Comparison of ENCODE assay signal across 10 mouse cellular contexts in genomic region chr16:95654204-95654611, GRCm38 (mm10). TPM values are rescaled to one million over a fixed set of nuclear protein-coding genes. Genes with fewer than 3 reads are reported as not detected.
DNase-seq lines count a peak whose midpoint lies in the region; ATAC-seq and TF ChIP-seq lines count a peak whose summit lies in the region.
"Had no signal": no experiment of that assay in that cellular context is flagged by ENCODE, and none has a peak within 500 bp of the region (broad histone marks: within the 10 kb centered on the region; RNA-seq: fewer than 3 reads in every experiment).

No protein-coding gene starts in this region.

- peak; percentile 35; the same call in 1 of the 2 replicates for TF ChIP-seq CTCF in layer of hippocampus, adult 2 months (conservative IDR thresholded peaks at IDR 0.05)

- H3K4me2 ChIP-seq in hindbrain, embryonic 14.5 days (replicated peaks): peak overlapping the region; percentile 29
- H3K4me2 ChIP-seq in neural tube, embryonic 15.5 days: peak overlapping the region; percentile 39

- H3K9me3 ChIP-seq in hindbrain, embryonic 14.5 days (ENCODE audit: control insufficient read depth, low read length): 0 out of 2 replicates have a peak, but pooled peaks cover 8% of the 10 kb centered on the region
- H3K9me3 ChIP-seq in neural tube, embryonic 15.5 days (replicated peaks): no peaks in the 10 kb centered on the region

- no peak overlapping the region for H3K27ac ChIP-seq in layer of hippocampus, adult 2 months
- H3K27ac ChIP-seq in hindbrain, embryonic 14.5 days: peak overlapping the region; percentile 73
- peak overlapping the region; percentile 80 for H3K27ac ChIP-seq in neural tube, embryonic 15.5 days (replicated peaks)

- H3K4me3 ChIP-seq in layer of hippocampus, adult 2 months: peak overlapping the region; percentile 47
- H3K4me3 ChIP-seq in hindbrain, embryonic 14.5 days (replicated peaks; ENCODE audit: low read length): no peak overlapping the region
- 0 out of 2 replicates have a peak overlapping the region, but pooled peaks have one; percentile 10 for H3K4me3 ChIP-seq in neural tube, embryonic 15.5 days (replicated peaks)

- DNase-seq in cerebellum, postnatal 25 days: peak; percentile 46 to 47
- no peak for DNase-seq in cerebellum, postnatal 4 days (ENCODE audit: low spot score in 2 of 2)
- peak in 1 of 2 experiments; percentile 11 for DNase-seq in layer of hippocampus, adult 2 months (ENCODE audit: low spot score in 2 of 2)
- DNase-seq in layer of hippocampus, adult 9-10 months (ENCODE audit: low spot score): no peak
- DNase-seq in hindbrain, embryonic 14.5 days (ENCODE audit: low spot score): peak; percentile 68
- no peak for DNase-seq in embryo, embryonic 9.5 days (ENCODE audit: extremely low spot score)
- DNase-seq: heart, postnatal 4 days; liver had no signal

- ATAC-seq in hindbrain, embryonic 14.5 days (ENCODE audit: low FRiP score): peak; percentile 82
- ATAC-seq in neural tube, embryonic 15.5 days (ENCODE audit: low FRiP score): peak; percentile 88
- ATAC-seq in CD4-positive, CD25-positive, alpha-beta regulatory T cell, adult 4 months: no peak

- no peaks in the 10 kb centered on the region for H3K27me3 ChIP-seq in hindbrain, embryonic 14.5 days (ENCODE audit: control insufficient read depth, insufficient read depth, low read length)
- no peaks in the 10 kb centered on the region for H3K27me3 ChIP-seq in neural tube, embryonic 15.5 days (replicated peaks)

- no peaks in the 10 kb centered on the region for H3K36me3 ChIP-seq in hindbrain, embryonic 14.5 days (replicated peaks; ENCODE audit: control insufficient read depth, insufficient read depth)
- H3K36me3 ChIP-seq in neural tube, embryonic 15.5 days: no peaks in the 10 kb centered on the region

- 0 out of 2 replicates have a peak overlapping the region, but pooled peaks have one; percentile 30 for H3K9ac ChIP-seq in hindbrain, embryonic 14.5 days
- H3K9ac ChIP-seq in neural tube, embryonic 15.5 days (replicated peaks): no peak overlapping the region

- WGBS in hindbrain, embryonic 14.5 days: 62% methylated on average over 15 of the region's 15 CpGs
- WGBS in neural tube, embryonic 15.5 days: 45% methylated on average over 15 of the region's 15 CpGs

- no peaks in the 10 kb centered on the region for H3K4me1 ChIP-seq in hindbrain, embryonic 14.5 days (replicated peaks; ENCODE audit: control insufficient read depth, insufficient read depth, low read length)
- H3K4me1 ChIP-seq in neural tube, embryonic 15.5 days: peaks cover 14% of the 10 kb centered on the region

RNA-seq across cellular contexts. Expression of gene Ets2, which starts 47.7 kb away (rescaled TPM):
- total RNA-seq in layer of hippocampus, adult 2 months (2021): 10 to 100 TPM; 70.3 to 77.0 TPM
- polyA plus RNA-seq in hindbrain, embryonic 14.5 days (2014; fragmentation: Nextera tagmentation; extraction: Ambion mirVana): 20.6 and 23.7 TPM in 2 replicates
- 30.6 and 40.2 TPM in 2 replicates for polyA plus RNA-seq in neural tube, embryonic 15.5 days (2015; fragmentation: Nextera tagmentation; extraction: Ambion mirVana)
- polyA plus RNA-seq in CD4-positive, CD25-positive, alpha-beta regulatory T cell, adult 4 months (2017; shearing (Covaris generic)): 1 to 10 TPM; 4.2 to 4.3 TPM

Comparison
In these comparisons a context has a peak if more than half of its experiments do, and no peak if none do; other contexts are left out.
1. DNase-seq: peak in cerebellum, postnatal 25 days (2 of 2) and hindbrain, embryonic 14.5 days (single experiment); none in cerebellum, postnatal 4 days (0 of 2), layer of hippocampus, adult 9-10 months (single experiment) and embryo, embryonic 9.5 days (single experiment).